Comparison of ENCODE assay signal across 9 mouse cellular contexts in genomic region chr2:3229060-3229459, GRCm38 (mm10). TPM values are rescaled to one million over a fixed set of nuclear protein-coding genes. Genes with fewer than 3 reads are reported as not detected.
DNase-seq lines count a peak whose midpoint lies in the region; ATAC-seq and TF ChIP-seq lines count a peak whose summit lies in the region.
"Had no signal": no experiment of that assay in that cellular context is flagged by ENCODE, and none has a peak within 500 bp of the region (broad histone marks: within the 10 kb centered on the region; RNA-seq: fewer than 3 reads in every experiment).

No protein-coding gene starts in this region.

- TF ChIP-seq POLR2A in cortical plate, adult 2 months (IDR thresholded peaks at IDR 0.05; ENCODE audit: extremely low read depth, insufficient read depth, low read length) = no peak
- TF ChIP-seq POLR2A in kidney, adult 2 months (IDR thresholded peaks at IDR 0.05; ENCODE audit: low read depth, low read length) = no peak

- 0 out of 2 replicates have a peak, but pooled peaks cover 3% of the 10 kb centered on the region for H3K36me3 ChIP-seq in liver, embryonic 12.5 days
- 0 out of 2 replicates have a peak, but pooled peaks cover 2% of the 10 kb centered on the region for H3K36me3 ChIP-seq in kidney, adult 2 months (ENCODE audit: control insufficient read depth, insufficient read depth, low read length)
- peaks cover 26% of the 10 kb centered on the region for H3K36me3 ChIP-seq in limb, embryonic 10.5 days
- peaks cover 26% of the 10 kb centered on the region for H3K36me3 ChIP-seq in midbrain, postnatal 0 days (ENCODE audit: insufficient read depth, low read length)
- 0 out of 2 replicates have a peak, but pooled peaks cover 3% of the 10 kb centered on the region for H3K36me3 ChIP-seq in stomach, postnatal 0 days (ENCODE audit: control insufficient read depth, insufficient read depth, low read length)

- no peak overlapping the region for H3K4me3 ChIP-seq in liver, embryonic 12.5 days
- no peak overlapping the region for H3K4me3 ChIP-seq in cortical plate, adult 2 months (ENCODE audit: insufficient read depth, low read length)
- no peak overlapping the region for H3K4me3 ChIP-seq in kidney, adult 2 months (ENCODE audit: insufficient read depth, low read depth, low read length)
- no peak overlapping the region for H3K4me3 ChIP-seq in limb, embryonic 10.5 days
- no peak overlapping the region for H3K4me3 ChIP-seq in midbrain, postnatal 0 days (ENCODE audit: low read depth, low read length)
- no peak overlapping the region for H3K4me3 ChIP-seq in stomach, postnatal 0 days (ENCODE audit: low read depth, low read length)
- H3K4me3 ChIP-seq: myocyte had no signal

- H3K9ac ChIP-seq in liver, embryonic 12.5 days = no peak overlapping the region
- H3K9ac ChIP-seq in midbrain, postnatal 0 days (replicated peaks; ENCODE audit: low read length, poor library complexity, severe bottlenecking) = no peak overlapping the region
- H3K9ac ChIP-seq in stomach, postnatal 0 days (ENCODE audit: low read length) = no peak overlapping the region

- TF ChIP-seq EP300 in stomach, postnatal 0 days (optimal IDR thresholded peaks at IDR 0.05) = no peak

- TF ChIP-seq CTCF in cortical plate, adult 2 months (IDR thresholded peaks at IDR 0.05; ENCODE audit: extremely low read depth, insufficient read depth, low read length) = peak; percentile 83
- TF ChIP-seq CTCF in kidney, adult 2 months (conservative IDR thresholded peaks at IDR 0.05; ENCODE audit: insufficient read depth, insufficient read length, low read depth, low read length) = peak; percentile 84
- peak; percentile 84 for TF ChIP-seq CTCF in midbrain, postnatal 0 days (IDR thresholded peaks at IDR 0.05)
- TF ChIP-seq CTCF in stomach, postnatal 0 days (IDR thresholded peaks at IDR 0.05; ENCODE audit: low read depth) = peak; percentile 95

- peak; percentile 49 for DNase-seq in liver
- DNase-seq in gastrocnemius, postnatal 4 days (ENCODE audit: low spot score in 2 of 2) = peak; percentile 29 to 59
- DNase-seq in kidney, adult 2 months = peak; percentile 76
- DNase-seq in limb, embryonic 10.5 days (ENCODE audit: low spot score) = peak; percentile 52
- peak; percentile 49 for DNase-seq in midbrain, postnatal 0 days (ENCODE audit: low spot score)
- DNase-seq in stomach, postnatal 0 days (ENCODE audit: low spot score) = peak; percentile 61

- H3K27me3 ChIP-seq in liver, embryonic 12.5 days (replicated peaks) = no peaks in the 10 kb centered on the region
- no peaks in the 10 kb centered on the region for H3K27me3 ChIP-seq in kidney, adult 2 months (replicated peaks; ENCODE audit: control insufficient read depth, insufficient read depth, low read length)
- no peaks in the 10 kb centered on the region for H3K27me3 ChIP-seq in limb, embryonic 10.5 days (ENCODE audit: low read depth, poor library complexity, severe bottlenecking)
- no peaks in the 10 kb centered on the region for H3K27me3 ChIP-seq in midbrain, postnatal 0 days (ENCODE audit: insufficient read depth, low read length)
- no peaks in the 10 kb centered on the region for H3K27me3 ChIP-seq in stomach, postnatal 0 days (ENCODE audit: control insufficient read depth, insufficient read depth, low read length)

- ATAC-seq in liver, embryonic 12.5 days = no peak; the same call in 1 of the 2 replicates
- 0 out of 2 replicates have a peak, but pooled peaks have one; percentile 44 for ATAC-seq in midbrain, postnatal 0 days (ENCODE audit: low FRiP score)
- peak; percentile 57; the same call in 1 of the 2 replicates for ATAC-seq in stomach, postnatal 0 days (ENCODE audit: low FRiP score, low TSS enrichment)

- no peaks in the 10 kb centered on the region for H3K9me3 ChIP-seq in liver, embryonic 12.5 days (replicated peaks)
- H3K9me3 ChIP-seq in limb, embryonic 10.5 days (replicated peaks) = no peaks in the 10 kb centered on the region
- H3K9me3 ChIP-seq in midbrain, postnatal 0 days (ENCODE audit: low read length) = no peaks in the 10 kb centered on the region
- no peaks in the 10 kb centered on the region for H3K9me3 ChIP-seq in stomach, postnatal 0 days (ENCODE audit: control insufficient read depth, low read length)

- 12% methylated on average over 2 of the region's 2 CpGs for WGBS in liver, embryonic 12.5 days (ENCODE audit: insufficient replicate concordance)
- 9% methylated on average over 2 of the region's 2 CpGs for WGBS in kidney, adult 2 months
- WGBS in limb, embryonic 10.5 days = 19% methylated on average over 2 of the region's 2 CpGs
- 17% methylated on average over 2 of the region's 2 CpGs for WGBS in midbrain, postnatal 0 days
- WGBS in stomach, postnatal 0 days = 6% methylated on average over 2 of the region's 2 CpGs

- no peak overlapping the region for H3K4me2 ChIP-seq in liver, embryonic 12.5 days
- H3K4me2 ChIP-seq in midbrain, postnatal 0 days (ENCODE audit: low read depth, low read length, poor library complexity, severe bottlenecking) = no peak overlapping the region
- H3K4me2 ChIP-seq in stomach, postnatal 0 days (replicated peaks; ENCODE audit: low read depth) = no peak overlapping the region

- H3K4me1 ChIP-seq in liver, embryonic 12.5 days = no peaks in the 10 kb centered on the region
- no peaks in the 10 kb centered on the region for H3K4me1 ChIP-seq in cortical plate, adult 2 months (ENCODE audit: control insufficient read depth, insufficient read depth, low read length)
- no peaks in the 10 kb centered on the region for H3K4me1 ChIP-seq in kidney, adult 2 months (ENCODE audit: control insufficient read depth, insufficient read depth, low read length)
- no peaks in the 10 kb centered on the region for H3K4me1 ChIP-seq in limb, embryonic 10.5 days
- no peaks in the 10 kb centered on the region for H3K4me1 ChIP-seq in midbrain, postnatal 0 days (ENCODE audit: insufficient read depth, low read length)
- H3K4me1 ChIP-seq in stomach, postnatal 0 days (replicated peaks; ENCODE audit: control insufficient read depth, insufficient read depth) = no peaks in the 10 kb centered on the region

- no peak overlapping the region for H3K27ac ChIP-seq in liver, embryonic 12.5 days
- no peak overlapping the region for H3K27ac ChIP-seq in cortical plate, adult 2 months (ENCODE audit: insufficient read depth, low read length)
- H3K27ac ChIP-seq in kidney, adult 2 months (ENCODE audit: insufficient read depth, low read depth, low read length) = no peak overlapping the region
- no peak overlapping the region for H3K27ac ChIP-seq in limb, embryonic 10.5 days
- no peak overlapping the region for H3K27ac ChIP-seq in midbrain, postnatal 0 days (ENCODE audit: low read depth, low read length)
- no peak overlapping the region for H3K27ac ChIP-seq in stomach, postnatal 0 days (replicated peaks)

RNA-seq across cellular contexts. Expression of gene Nmt2, which starts 55.0 kb away (rescaled TPM):
- polyA plus RNA-seq in liver, embryonic 12.5 days (2016; fragmentation: Nextera tagmentation; extraction: Ambion mirVana) = 21.7 and 21.8 TPM in 2 replicates
- polyA plus RNA-seq in cortical plate, adult 2 months (2012; rRNA removed) = 52.5 and 53.3 TPM in 2 replicates
- total RNA-seq in gastrocnemius, postnatal 4 days (2021) = 10 to 100 TPM; 15.4 to 16.7 TPM
- polyA plus RNA-seq in kidney, adult 2 months (2012; rRNA removed) = 5.0 and 5.9 TPM in 2 replicates
- polyA plus RNA-seq in limb, embryonic 10.5 days (2016; fragmentation: Nextera tagmentation; extraction: Ambion mirVana) = 32.0 and 33.9 TPM in 2 replicates
- 79.9 and 90.9 TPM in 2 replicates for total RNA-seq in midbrain, postnatal 0 days (2014; rRNA removed)
- 107 and 108 TPM in 2 replicates for polyA plus RNA-seq in midbrain, postnatal 0 days (2015; fragmentation: Nextera tagmentation; extraction: Ambion mirVana)
- 23.8 and 24.0 TPM in 2 replicates for polyA plus RNA-seq in stomach, postnatal 0 days (2015; fragmentation: Nextera tagmentation; extraction: Ambion mirVana)
